Comparison of ENCODE assay signal across 10 mouse cellular contexts in genomic region chr8:79339555-79339954, GRCm38 (mm10). TPM values are rescaled to one million over a fixed set of nuclear protein-coding genes. Genes with fewer than 3 reads are reported as not detected.
DNase-seq lines count a peak whose midpoint lies in the region; ATAC-seq and TF ChIP-seq lines count a peak whose summit lies in the region.
"Had no signal": no experiment of that assay in that cellular context is flagged by ENCODE, and none has a peak within 500 bp of the region (broad histone marks: within the 10 kb centered on the region; RNA-seq: fewer than 3 reads in every experiment).

No protein-coding gene starts in this region.

- no peak overlapping the region for H3K4me2 ChIP-seq in intestine, postnatal 0 days (replicated peaks; ENCODE audit: low read depth)
- H3K4me2 ChIP-seq in intestine, embryonic 16.5 days (ENCODE audit: low read depth, low read length), result no peak overlapping the region
- H3K4me2 ChIP-seq: embryonic facial prominence, embryonic 13.5 days; midbrain, embryonic 12.5 days had no signal

- peaks cover 52% of the 10 kb centered on the region for H3K36me3 ChIP-seq in intestine, postnatal 0 days (ENCODE audit: control insufficient read depth, insufficient read depth)
- H3K36me3 ChIP-seq in intestine, embryonic 16.5 days (ENCODE audit: control insufficient read depth, insufficient read depth, low read length), result peaks cover 12% of the 10 kb centered on the region; the same call in 1 of the 2 replicates
- H3K36me3 ChIP-seq in C2C12 (ENCODE audit: control insufficient read depth, insufficient read depth) (peaks cover 33% of the 10 kb centered on the region), G1E (replicated peaks) (no peaks in the 10 kb centered on the region)
- H3K36me3 ChIP-seq in small intestine, adult 2 months (ENCODE audit: control insufficient read depth, insufficient read depth, low read length), result peaks cover 50% of the 10 kb centered on the region
- peaks cover 73% of the 10 kb centered on the region for H3K36me3 ChIP-seq in limb, embryonic 10.5 days

- no peaks in the 10 kb centered on the region for H3K79me3 ChIP-seq in C2C12 (ENCODE audit: low read depth)

- 68% methylated on average over 9 of the region's 9 CpGs for whole genome bisulfite sequencing in intestine, postnatal 0 days
- WGBS in intestine, embryonic 16.5 days, result 74% methylated on average over 9 of the region's 9 CpGs
- 45% methylated on average over 9 of the region's 9 CpGs for WGBS in small intestine, adult 2 months
- WGBS in limb, embryonic 10.5 days, result 86% methylated on average over 9 of the region's 9 CpGs

- peak; percentile 82 for TF ChIP-seq CTCF in intestine, postnatal 0 days (IDR thresholded peaks at IDR 0.05; ENCODE audit: low read depth)
- TF ChIP-seq CTCF in C2C12 (IDR thresholded peaks at IDR 0.05; ENCODE audit: control insufficient read depth, insufficient read depth, insufficient read length) (peak; percentile 40), G1E (IDR thresholded peaks at IDR 0.05; ENCODE audit: low read depth, low read length) (peak; percentile 14; the same call in 1 of the 2 replicates)
- TF ChIP-seq CTCF in small intestine, adult 2 months (IDR thresholded peaks at IDR 0.05; ENCODE audit: extremely low read depth, insufficient read length, insufficient replicate concordance, low read depth, low read length), result peak; percentile 56; the same call in 1 of the 2 replicates

- peak; percentile 43; the same call in 1 of the 2 replicates for ATAC-seq in intestine, postnatal 0 days
- no peak for ATAC-seq in intestine, embryonic 16.5 days
- no peak; the same call in 1 of the 2 replicates for ATAC-seq in G1E (ENCODE audit: extremely low read depth, insufficient number of reproducible peaks, low FRiP score, poor library complexity, severe bottlenecking)

- no peaks in the 10 kb centered on the region for H3K9me3 ChIP-seq in intestine, postnatal 0 days (ENCODE audit: control insufficient read depth)
- H3K9me3 ChIP-seq in intestine, embryonic 16.5 days (ENCODE audit: control insufficient read depth, low read length), result no peaks in the 10 kb centered on the region
- H3K9me3 ChIP-seq in G1E (replicated peaks), result no peaks in the 10 kb centered on the region
- H3K9me3 ChIP-seq in limb, embryonic 10.5 days (replicated peaks), result no peaks in the 10 kb centered on the region
- H3K9me3 ChIP-seq: embryonic facial prominence, embryonic 13.5 days; midbrain, embryonic 12.5 days had no signal

- no peaks in the 10 kb centered on the region for H3K79me2 ChIP-seq in C2C12 (ENCODE audit: control insufficient read depth, insufficient read depth)

- no peak overlapping the region for H3ac ChIP-seq in C2C12 (ENCODE audit: control insufficient read depth, insufficient read length, low read depth)

- H3K9ac ChIP-seq in intestine, postnatal 0 days (ENCODE audit: low read depth, low read length), result no peak overlapping the region
- no peak overlapping the region for H3K9ac ChIP-seq in intestine, embryonic 16.5 days (ENCODE audit: low read depth, low read length)
- H3K9ac ChIP-seq: embryonic facial prominence, embryonic 13.5 days; midbrain, embryonic 12.5 days had no signal

- peak; percentile 11 for DNase-seq in G1E (ENCODE audit: low spot score)
- peak; percentile 50 for DNase-seq in heart, postnatal 4 days
- DNase-seq in Muller cell, postnatal 12 days (ENCODE audit: inconsistent ontology term), result no peak
- DNase-seq in limb, embryonic 10.5 days (ENCODE audit: low spot score), result no peak

- H3K4me1 ChIP-seq in intestine, postnatal 0 days (replicated peaks; ENCODE audit: control insufficient read depth, insufficient read depth, low read length), result no peaks in the 10 kb centered on the region
- no peaks in the 10 kb centered on the region for H3K4me1 ChIP-seq in intestine, embryonic 16.5 days (ENCODE audit: control insufficient read depth, insufficient read depth, low read length)
- no peaks in the 10 kb centered on the region for H3K4me1 ChIP-seq in G1E (ENCODE audit: insufficient read depth, low read depth, low read length)
- H3K4me1 ChIP-seq in small intestine, adult 2 months (ENCODE audit: control insufficient read depth, insufficient read depth, insufficient read length, low read length), result peaks cover 1% of the 10 kb centered on the region; the same call in 1 of the 2 replicates
- H3K4me1 ChIP-seq in limb, embryonic 10.5 days, result no peaks in the 10 kb centered on the region
- H3K4me1 ChIP-seq: embryonic facial prominence, embryonic 13.5 days; midbrain, embryonic 12.5 days had no signal

- no peaks in the 10 kb centered on the region for H3K27me3 ChIP-seq in intestine, postnatal 0 days (replicated peaks; ENCODE audit: control insufficient read depth, insufficient read depth, low read length)
- H3K27me3 ChIP-seq in intestine, embryonic 16.5 days (replicated peaks; ENCODE audit: control insufficient read depth, insufficient read depth, low read length), result no peaks in the 10 kb centered on the region
- H3K27me3 ChIP-seq in C2C12 (ENCODE audit: control insufficient read depth, insufficient read depth, insufficient read length) (no peaks in the 10 kb centered on the region), G1E (ENCODE audit: insufficient read depth, low read length) (peaks cover 38% of the 10 kb centered on the region)
- H3K27me3 ChIP-seq in small intestine, adult 2 months (ENCODE audit: control insufficient read depth, insufficient read depth, low read length), result no peaks in the 10 kb centered on the region
- H3K27me3 ChIP-seq in limb, embryonic 10.5 days (ENCODE audit: low read depth, poor library complexity, severe bottlenecking), result no peaks in the 10 kb centered on the region
- H3K27me3 ChIP-seq: embryonic facial prominence, embryonic 13.5 days; midbrain, embryonic 12.5 days had no signal

- no peak overlapping the region for H3K4me3 ChIP-seq in intestine, postnatal 0 days (ENCODE audit: low read depth, low read length)
- H3K4me3 ChIP-seq in intestine, embryonic 16.5 days (ENCODE audit: low read length), result no peak overlapping the region
- no peak overlapping the region for H3K4me3 ChIP-seq in C2C12 (ENCODE audit: insufficient read depth, poor library complexity, severe bottlenecking)
- H3K4me3 ChIP-seq in G1E (ENCODE audit: low read depth, low read length), result no peak overlapping the region
- H3K4me3 ChIP-seq in small intestine, adult 2 months (ENCODE audit: low read depth, low read length), result no peak overlapping the region
- H3K4me3 ChIP-seq in limb, embryonic 10.5 days, result no peak overlapping the region
- H3K4me3 ChIP-seq: embryonic facial prominence, embryonic 13.5 days; midbrain, embryonic 12.5 days had no signal

- TF ChIP-seq POLR2A in small intestine, adult 2 months (IDR thresholded peaks at IDR 0.05; ENCODE audit: low read depth, low read length), result no peak

- no peak overlapping the region for H3K27ac ChIP-seq in intestine, postnatal 0 days (ENCODE audit: low read depth, low read length)
- no peak overlapping the region for H3K27ac ChIP-seq in intestine, embryonic 16.5 days (ENCODE audit: low read length)
- H3K27ac ChIP-seq in small intestine, adult 2 months (ENCODE audit: insufficient read depth, low read depth, low read length), result no peak overlapping the region
- no peak overlapping the region for H3K27ac ChIP-seq in limb, embryonic 10.5 days
- H3K27ac ChIP-seq: embryonic facial prominence, embryonic 13.5 days; midbrain, embryonic 12.5 days had no signal

TF ChIP-seq in C2C12, 6 proteins besides CTCF, POLR2A, EP300 and RAD21:
- TF ChIP-seq MAX (IDR thresholded peaks at IDR 0.05) (no peak), FOSL1 (IDR thresholded peaks at IDR 0.05; ENCODE audit: insufficient read depth, low read length, poor library complexity, severe bottlenecking) (no peak), CEBPB (IDR thresholded peaks at IDR 0.05; ENCODE audit: low read depth) (no peak), USF1 (IDR thresholded peaks at IDR 0.05; ENCODE audit: low read depth) (no peak), MYOG (IDR thresholded peaks at IDR 0.05; ENCODE audit: control insufficient read depth, extremely low read depth, insufficient read length) (no peak), MYOD1 (IDR thresholded peaks at IDR 0.05; ENCODE audit: control insufficient read depth, insufficient read length, low read depth) (no peak)

RNA-seq across cellular contexts. Expression of gene Mmaa, which starts 44.8 kb away (rescaled TPM):
- 7.2 and 8.2 TPM in 2 replicates for polyA plus RNA-seq in intestine, postnatal 0 days (2015; fragmentation: Nextera tagmentation; extraction: Ambion mirVana)
- 13.6 and 13.8 TPM in 2 replicates for polyA plus RNA-seq in intestine, embryonic 16.5 days (2015; fragmentation: Nextera tagmentation; extraction: Ambion mirVana)
- polyA plus RNA-seq in C2C12 (2012; fragmentation: generic; extraction: Trizol), result 4.1 TPM
- 3.5 and 4.1 TPM in 2 replicates for total RNA-seq in G1E (2014; fragmentation: Nextera tagmentation)
- total RNA-seq in G1E (2017), result 5.2 and 6.4 TPM in 2 replicates
- polyA plus RNA-seq in G1E (2012), result 0.37 and 0.47 TPM in 2 replicates
- total RNA-seq in heart, postnatal 4 days (2021), result 10 to 100 TPM; 19.0 to 20.1 TPM
- polyA plus RNA-seq in small intestine, adult 2 months (2012; rRNA removed), result 1.3 and 3.5 TPM in 2 replicates
- 10.2 and 12.2 TPM in 2 replicates for polyA plus RNA-seq in limb, embryonic 10.5 days (2016; fragmentation: Nextera tagmentation; extraction: Ambion mirVana)

RNA-seq across cellular contexts. Expression of gene Smad1, which starts 59.8 kb away (rescaled TPM):
- polyA plus RNA-seq in intestine, postnatal 0 days (2015; fragmentation: Nextera tagmentation; extraction: Ambion mirVana), result 27.3 and 27.4 TPM in 2 replicates
- 33.4 and 33.6 TPM in 2 replicates for polyA plus RNA-seq in intestine, embryonic 16.5 days (2015; fragmentation: Nextera tagmentation; extraction: Ambion mirVana)
- 11.2 TPM for polyA plus RNA-seq in C2C12 (2012; fragmentation: generic; extraction: Trizol)
- 2.0 and 2.9 TPM in 2 replicates for total RNA-seq in G1E (2014; fragmentation: Nextera tagmentation)
- 1.2 and 2.1 TPM in 2 replicates for total RNA-seq in G1E (2017)
- polyA plus RNA-seq in G1E (2012), result 1.5 and 2.0 TPM in 2 replicates
- 10 to 100 TPM; 34.6 to 36.7 TPM for total RNA-seq in heart, postnatal 4 days (2021)
- 27.3 and 54.1 TPM in 2 replicates for polyA plus RNA-seq in small intestine, adult 2 months (2012; rRNA removed)
- polyA plus RNA-seq in limb, embryonic 10.5 days (2016; fragmentation: Nextera tagmentation; extraction: Ambion mirVana), result 37.0 and 39.6 TPM in 2 replicates

Comparison
In these comparisons a context has a peak if more than half of its experiments do, and no peak if none do; other contexts are left out.
1. CTCF ChIP-seq: peak in every context shown above with its lines; median percentile 82 in intestine, postnatal 0 days; 56 in small intestine, adult 2 months; 40 in C2C12; 14 in G1E.
2. DNase-seq: peak in G1E (single experiment) and heart, postnatal 4 days (single experiment); none in Muller cell, postnatal 12 days (single experiment) and limb, embryonic 10.5 days (single experiment).